Mouse (Mus musculus) layer of hippocampus, postnatal 25 days (tissue): ENCODE measurements around the gene Picalm. TPM values are rescaled to one million over a fixed set of nuclear protein-coding genes. Genes with fewer than 3 reads are reported as not detected.

ENCODE experiments used
- DNase-seq, 2 experiments: peaks; one replicate each; pipeline ENCODE4 v3.0.0; 2022; ENCODE audit warnings: mixed read lengths in 2 of 2, low spot score in 1 of 2; ENCODE audit errors: extremely low spot score in 1 of 2
- total RNA-seq, 2 experiments: library from RNA; stranded (reverse); gene quantifications; 2 replicates each; pipeline ENCODE4 v1.2.3; 2021

Gene Picalm
- total RNA-seq: 100 to 1,000 TPM; 145 to 155 TPM

DNA sequence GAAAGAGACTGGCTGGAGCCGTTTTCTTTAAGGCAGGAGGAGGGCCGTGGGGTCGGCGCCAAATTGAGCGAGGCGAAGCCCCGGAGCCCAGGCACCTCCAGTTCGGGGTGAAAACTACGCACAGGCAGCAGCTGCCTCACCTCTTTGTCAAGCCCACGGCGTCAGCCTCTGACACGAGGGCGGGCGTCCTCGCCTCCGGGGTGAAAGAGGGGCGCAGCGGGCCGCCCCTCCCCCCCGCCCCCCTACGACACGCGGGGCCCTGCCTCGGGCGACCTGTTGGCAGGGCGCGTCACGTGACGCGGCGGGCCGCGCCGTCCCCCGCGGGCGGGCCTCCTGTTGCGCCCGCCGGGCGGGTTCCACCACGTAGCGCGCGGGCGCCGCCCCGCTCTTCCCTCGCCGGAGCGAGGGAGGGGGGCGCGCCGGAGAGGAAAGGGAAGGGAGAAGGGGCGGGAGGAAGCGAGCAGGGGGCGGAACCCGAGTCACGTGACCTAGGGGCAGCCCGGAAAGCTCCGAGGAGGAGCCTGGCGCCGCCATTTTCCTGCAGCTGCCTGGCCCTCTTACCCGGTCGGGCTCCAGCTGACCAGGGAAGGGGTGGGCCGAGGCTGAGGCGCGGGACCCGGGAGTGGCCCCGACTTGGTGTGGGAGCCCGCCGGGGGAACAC lies at the start of gene Picalm:
Gene Picalm (plus strand): TSS at position 482 of the 661 bp plus-strand sequence.
- peak; percentile 90 to 92 for DNase-seq

DNA sequence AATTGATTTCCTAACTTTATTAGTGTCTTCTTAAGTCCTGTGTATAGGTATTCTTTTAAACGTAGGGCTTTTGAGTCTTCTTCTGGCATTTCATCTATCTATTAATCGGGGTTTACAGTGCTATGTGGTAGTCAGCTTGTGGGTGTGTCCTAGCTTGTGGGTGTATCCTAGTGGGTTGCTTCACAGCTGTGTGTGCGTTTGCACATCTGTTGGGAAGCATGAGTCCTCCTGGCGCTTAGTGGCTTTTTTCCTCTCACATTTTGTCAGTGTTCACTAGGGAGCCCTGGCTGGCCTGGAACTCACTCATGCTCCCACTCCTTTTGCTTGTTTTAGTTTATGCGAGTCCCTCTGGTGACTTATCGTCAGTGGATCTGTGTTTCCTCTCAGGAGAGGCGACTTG lies 46.2 kb upstream of the Picalm start:
- no peak for DNase-seq

DNA sequence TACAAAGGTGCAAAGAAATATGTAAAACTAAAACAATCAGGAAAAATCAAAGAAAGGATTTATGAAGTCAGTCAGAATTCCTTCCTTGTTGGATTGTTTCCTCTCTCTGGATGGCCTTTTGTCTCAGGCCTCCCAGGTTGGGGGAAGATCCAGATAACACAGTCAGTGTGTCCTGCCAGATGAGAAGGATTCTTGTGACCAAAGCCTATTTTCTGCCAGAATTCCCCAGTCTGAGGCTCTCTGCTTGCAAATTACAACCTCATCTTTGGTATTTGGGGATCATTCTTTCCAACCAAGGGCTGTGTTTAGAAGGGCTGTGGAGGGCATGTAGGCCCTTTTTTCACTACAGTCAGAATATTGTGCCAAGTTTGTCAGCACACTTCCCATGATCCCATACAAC lies 45.5 kb upstream of the Picalm start:
- DNase-seq: no peak

DNA sequence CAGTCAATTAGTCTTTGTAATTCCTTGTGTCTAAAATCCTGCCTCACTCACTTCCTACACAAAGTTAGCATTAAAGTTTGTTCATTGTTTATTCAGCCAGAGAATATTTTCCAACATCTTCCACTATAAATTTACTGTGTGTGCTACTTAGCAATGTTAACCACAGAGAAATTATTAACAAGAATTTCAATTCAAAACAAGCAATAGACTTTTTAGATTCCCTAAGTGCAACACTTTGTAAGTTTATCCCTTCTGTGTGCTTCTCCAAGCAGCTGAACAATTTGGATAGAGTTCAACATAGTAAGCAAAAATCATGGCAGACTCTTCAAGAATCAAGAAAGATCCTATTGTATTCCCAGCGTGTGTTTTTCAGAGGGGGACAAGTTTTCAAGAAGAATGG lies 44.3 kb upstream of the Picalm start:
- no peak for DNase-seq

DNA sequence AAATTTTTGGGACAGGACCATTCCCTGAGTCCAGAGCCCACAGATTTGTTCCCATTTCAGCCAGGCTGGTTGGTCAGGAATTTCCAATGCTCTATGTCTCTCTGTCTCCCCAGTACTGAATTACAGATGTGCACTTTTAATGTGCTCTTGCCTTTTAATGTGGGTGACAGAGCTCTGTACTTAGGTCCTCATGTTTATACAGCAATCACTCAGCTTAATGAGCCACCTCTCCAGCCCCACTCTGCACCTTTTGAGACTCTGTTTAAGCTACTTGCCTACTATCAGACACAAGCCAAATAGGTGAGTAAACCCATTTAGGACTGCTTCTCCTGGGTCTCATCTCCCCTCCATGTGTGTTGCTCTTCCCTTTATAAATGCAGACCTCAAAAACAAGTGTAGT lies 43.2 kb upstream of the Picalm start:
- DNase-seq: no peak

DNA sequence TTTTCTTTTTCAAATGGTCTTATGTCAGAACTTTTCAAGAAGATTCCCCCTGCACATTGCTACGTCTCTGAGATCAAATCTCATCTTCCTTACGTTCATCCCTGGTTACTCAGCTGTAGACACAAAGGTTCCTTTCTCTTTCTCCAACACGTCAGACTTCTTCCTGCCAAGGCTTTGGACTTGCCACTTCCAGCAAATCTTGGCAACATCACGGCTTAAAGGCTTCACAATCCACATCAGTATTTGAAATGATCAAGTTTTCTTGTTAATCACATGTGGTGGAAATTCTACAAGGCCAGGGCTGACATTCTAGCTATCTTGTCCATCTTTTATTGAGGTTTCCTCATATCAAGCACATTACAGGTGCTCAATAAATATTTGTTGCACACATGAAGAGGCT lies 39.0 kb upstream of the Picalm start:
- DNase-seq: no peak

DNA sequence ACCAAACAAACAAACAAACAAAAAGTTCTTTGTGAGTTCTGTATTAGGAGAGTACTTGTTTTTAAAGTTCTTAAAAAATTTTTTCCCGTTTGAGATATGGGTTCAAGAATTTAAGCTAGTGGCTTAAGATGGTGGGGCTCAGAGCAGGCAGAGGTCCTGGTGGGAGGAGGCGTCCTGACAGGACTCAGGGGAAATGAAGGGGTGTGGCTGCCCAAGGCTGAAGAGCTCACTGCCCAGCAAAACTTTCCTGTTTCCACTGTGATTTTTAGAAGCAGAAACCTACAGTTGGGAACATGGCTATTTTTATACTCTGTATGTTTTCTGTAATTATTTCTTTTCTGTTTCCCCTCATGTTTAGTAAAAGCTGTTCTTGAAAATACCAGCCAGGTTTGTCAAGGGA lies 38.3 kb upstream of the Picalm start:
- no peak for DNase-seq

DNA sequence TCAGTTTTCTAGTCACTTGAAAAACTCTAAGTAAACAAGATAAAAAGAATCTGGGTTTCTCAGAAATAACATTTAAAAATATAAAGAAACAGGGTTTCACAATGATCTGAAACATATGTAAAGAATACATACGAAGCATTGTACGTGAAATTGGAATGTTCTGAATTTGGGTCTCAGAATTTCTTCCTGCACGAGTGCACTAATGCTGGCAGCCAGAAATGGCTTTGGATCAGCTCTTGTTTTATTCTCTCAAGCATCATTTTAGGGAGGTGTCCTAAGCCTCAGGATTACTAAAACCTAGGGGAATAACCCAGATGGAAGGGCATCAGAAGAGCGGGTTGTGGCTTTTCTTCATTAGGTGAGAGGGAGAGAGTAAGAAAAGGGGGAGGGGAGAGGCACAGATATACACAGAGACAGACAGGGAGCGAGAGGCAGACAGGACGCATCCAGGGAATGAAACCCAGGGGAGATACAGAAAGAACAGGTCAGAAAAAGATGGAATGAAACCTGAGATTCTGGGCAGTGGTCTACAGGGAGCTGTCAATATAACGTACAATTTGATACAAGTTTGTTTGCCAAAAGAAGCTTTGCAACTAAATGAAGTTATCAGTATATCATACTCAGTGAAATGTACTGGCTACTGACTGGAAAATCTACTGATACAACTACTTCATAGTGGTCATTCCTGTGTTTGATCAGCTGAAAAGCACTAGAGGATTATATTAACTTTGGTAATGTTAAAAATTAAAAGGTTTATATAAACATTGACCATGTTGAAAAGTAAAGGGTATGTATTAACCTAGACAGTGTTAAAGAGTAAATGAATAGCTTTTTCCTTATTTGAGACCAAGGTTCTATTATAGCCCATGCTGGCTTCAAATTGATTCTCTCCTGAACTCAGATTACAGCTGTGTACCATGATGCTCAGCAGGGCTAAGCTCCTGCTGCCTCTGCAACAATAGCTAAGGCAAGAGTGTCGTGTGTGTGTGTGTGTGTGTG lies 37.3 kb upstream of the Picalm start:
- no peak for DNase-seq

DNA sequence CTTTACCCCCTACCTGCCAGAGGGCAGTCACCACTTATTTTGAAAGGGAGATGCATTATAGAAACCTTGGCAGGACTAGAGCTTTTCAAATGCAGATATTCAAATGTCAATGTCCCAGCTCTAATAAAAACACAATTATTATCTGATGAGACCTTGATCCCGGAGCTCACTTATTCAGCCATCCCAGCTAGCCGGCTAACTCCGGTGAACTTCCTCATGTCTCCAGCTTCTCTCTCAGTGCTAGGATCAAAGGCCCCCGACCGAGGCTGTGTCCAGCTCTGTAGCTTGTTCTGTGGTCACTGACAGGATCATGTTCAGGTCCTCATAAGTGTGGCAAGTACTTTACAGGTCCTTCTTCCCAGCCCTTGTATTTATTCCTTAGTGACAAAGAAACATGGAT lies 34.9 kb upstream of the Picalm start:
- no peak for DNase-seq

DNA sequence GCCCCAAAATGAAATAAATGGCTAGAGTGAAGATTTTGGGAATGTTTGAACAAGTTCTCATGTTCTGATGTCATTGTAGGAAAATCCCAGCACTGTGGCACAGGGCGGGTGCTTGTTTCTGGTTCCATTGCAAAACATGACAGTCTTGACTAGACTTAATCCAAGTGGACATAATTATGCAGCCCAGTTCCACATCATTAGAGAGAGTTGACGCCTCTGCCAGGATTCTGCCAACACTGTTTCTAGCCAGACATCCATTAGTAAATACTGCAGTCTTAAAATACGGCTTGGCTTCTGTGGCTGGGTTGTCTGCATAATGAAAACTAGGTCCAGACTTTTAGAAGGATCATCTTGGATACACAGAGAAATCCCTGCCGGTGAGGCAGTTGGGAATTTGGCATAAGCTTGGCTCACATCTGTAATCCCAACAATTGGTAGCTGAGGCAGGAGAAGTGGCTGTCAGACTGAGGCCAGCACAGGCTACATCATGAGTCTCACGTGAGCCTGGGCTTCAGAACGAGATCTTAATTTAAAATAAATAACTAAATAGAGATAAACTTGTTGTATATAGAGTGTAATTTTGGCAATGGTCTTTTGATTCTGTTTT lies 34.1 kb upstream of the Picalm start:
- DNase-seq: no peak

DNA sequence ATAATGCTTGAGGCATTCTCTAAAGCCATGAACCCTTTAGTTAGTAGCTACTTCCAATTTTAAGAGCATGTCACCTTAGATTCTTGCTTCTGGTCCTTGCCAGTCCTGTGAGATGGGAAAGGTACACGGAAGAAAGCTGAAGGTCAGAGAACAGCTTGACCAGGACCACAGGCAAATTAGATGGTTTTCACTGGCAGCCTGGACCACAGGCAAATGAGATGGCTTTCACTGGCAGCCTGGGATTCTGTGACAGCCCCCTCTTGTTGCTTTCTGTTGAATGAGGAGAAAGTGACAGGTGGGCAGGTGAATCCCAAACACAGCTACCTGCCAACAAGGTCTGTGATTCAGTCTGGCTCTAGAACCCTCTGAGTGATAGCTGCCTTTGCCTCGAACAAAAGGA lies 33.4 kb upstream of the Picalm start:
- no peak for DNase-seq

DNA sequence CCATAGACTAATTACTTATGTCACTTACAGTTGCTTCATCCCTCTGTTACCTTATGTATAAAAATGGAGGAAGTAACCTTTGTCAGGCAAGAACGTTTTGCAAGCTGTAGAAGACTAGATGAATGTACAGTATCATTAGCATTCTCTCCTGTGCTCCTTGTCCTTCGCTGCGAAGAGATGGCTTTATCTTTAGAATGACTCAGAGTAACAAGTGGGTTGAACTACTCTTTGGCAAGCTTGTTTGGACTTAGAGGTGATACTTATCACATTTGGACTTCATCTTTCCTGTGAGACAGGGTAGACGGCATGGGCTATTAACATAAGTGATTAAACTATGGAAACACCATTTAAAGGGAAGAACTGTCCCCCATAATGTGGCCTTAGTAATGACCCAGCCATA lies 31.8 kb upstream of the Picalm start:
- DNase-seq: no peak

DNA sequence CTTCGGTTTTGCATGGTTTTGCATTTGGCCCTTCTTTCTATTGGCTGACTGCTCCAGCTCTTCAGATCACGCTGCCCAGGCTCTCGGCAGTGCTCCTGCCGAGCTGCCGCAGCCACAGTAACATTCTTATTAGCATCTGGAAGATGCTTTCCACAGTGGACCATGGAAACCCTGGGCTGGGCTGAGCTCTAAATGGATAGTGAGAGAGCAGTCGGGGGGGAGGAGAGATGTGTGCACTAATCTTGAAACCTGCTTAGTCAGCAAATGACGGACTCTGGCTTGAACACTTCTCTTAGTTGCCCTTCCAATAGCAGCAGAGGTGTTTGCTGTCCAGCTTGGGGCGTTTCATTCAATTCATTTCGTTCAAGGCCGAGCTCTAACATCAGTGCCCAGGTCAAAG lies 30.8 kb upstream of the Picalm start:
- DNase-seq: no peak

DNA sequence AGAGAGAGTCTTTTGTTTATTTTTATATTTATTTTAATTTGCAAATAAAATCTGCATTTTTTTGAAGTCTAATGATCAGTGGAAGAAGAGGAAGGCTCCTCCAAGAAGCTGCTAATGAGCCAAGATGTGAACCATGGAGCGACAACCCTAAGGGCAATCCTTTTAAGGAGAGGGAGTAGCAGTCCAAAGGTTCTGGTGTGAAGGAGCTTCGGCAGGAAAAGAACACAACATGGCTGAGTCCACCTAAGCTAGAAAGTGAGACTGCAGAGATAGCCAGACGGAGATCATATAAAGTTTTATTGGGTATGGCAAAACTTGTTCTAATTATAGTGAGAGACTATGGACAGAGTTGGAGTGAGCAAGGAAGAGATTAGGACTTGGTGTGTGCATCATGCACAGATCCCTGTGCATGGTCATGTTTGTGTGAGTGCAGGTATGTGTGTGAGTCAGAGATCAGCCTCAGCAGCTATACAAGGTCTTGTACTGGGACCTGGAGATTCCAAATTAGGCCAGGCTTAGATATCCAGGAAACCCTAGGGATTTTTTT lies 29.3 kb upstream of the Picalm start:
- no peak for DNase-seq

DNA sequence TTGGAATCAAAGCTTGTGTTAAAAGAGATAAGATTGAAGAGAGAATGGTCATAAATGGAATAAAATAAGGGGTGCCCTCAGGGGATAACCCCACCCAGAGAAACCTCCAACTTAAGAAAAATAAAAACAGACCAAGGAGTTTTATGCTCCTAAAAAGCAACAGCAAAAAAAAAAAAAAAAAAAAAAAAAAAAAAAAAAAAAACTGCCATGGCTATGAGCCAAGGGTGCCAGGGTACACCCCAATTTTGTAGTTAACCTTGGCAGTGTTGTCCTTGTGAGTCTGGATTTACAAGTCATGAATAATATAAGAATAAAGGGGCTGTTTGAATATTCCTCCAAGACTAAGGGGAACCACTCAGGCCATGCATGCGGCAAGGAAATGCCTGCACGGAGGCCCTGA lies 13.9 kb upstream of the Picalm start:
- DNase-seq: no peak

DNA sequence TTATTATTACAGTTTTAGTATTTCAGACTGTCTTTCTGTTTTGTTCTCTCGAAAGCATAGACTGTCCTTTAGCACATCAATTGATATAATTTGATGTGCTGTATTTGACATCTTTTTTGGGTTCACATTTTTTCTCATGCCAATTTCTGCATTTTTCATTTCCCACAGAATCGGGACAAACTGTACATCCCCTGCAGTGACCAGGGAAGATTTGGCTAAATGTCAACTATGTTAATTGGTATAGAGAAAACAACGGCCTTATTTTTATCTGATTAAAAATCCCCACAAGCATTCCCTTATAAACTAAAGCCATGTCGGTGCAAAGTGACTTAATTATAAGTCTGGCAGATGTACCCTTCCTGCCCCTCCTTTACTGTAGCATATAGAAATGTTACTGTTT lies 9.9 kb upstream of the Picalm start:
- DNase-seq: no peak

DNA sequence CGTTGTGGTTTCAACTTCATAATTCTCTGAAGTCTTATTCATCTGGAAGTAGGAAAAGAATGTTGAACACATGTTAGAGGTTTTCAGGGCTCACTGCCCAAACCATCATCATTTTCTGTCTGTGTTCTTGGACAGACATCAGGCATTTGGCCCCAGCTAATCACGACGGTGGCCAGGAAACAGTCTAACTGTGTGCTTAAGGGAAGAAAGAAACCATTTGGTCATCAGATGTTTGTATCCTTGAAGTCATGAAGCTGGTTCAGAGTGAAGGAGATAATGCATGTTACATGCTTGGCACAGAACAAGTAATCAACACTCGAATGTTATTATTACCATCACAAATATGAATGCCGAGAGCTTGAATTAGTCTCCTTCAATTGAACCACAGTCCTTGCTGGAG lies 5.0 kb upstream of the Picalm start:
- no peak for DNase-seq

DNA sequence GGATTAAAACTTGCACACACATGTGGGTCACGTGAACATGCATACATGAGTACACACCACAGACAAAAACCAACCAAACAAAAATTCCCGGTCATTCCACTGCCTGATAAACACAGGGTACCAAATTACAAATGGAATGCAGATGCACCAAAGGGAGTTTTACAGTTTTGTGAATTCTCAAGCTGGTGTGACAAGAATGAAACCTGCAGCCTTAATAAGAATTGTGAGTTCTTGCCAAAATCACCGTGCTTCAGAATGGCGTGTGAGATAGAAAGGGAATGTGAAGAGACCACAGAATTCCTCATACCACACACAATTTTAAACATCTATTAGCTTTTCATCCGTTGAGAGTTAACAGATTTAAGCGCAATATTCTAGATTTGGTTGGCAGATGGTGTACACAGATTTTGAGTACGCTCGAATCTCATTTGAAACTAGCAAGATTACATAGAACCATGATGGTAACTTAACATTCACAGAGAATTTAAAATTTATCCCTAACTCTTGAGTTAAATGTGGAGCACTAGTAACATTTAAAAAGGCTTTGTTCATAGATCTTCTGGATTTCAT lies 1.3 kb upstream of the Picalm start:
- no peak for DNase-seq

DNA sequence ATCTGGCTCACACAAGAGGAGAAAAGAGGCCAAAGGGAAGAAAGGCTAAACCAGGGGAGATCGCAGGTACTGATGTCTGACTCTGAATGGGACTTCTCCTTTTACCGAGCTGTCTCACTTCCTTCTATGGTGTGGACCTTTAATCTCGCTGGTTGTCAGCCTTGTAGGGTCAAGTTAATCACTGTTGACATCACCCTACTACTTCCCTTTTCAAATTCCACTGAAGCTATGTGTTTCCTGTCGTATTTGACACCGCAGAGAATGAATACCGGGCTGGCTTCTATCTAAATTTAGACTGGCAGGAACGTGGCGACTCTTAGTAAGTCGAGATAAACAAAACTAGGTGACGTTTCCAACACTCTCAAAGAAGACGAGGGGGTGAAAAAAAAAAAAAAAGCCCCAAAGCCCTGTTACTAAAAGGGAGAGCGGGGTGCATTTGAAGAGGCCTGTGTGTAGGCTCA lies 712 bp upstream of the Picalm start:
- DNase-seq: peak in 1 of 2 experiments; percentile 18

DNA sequence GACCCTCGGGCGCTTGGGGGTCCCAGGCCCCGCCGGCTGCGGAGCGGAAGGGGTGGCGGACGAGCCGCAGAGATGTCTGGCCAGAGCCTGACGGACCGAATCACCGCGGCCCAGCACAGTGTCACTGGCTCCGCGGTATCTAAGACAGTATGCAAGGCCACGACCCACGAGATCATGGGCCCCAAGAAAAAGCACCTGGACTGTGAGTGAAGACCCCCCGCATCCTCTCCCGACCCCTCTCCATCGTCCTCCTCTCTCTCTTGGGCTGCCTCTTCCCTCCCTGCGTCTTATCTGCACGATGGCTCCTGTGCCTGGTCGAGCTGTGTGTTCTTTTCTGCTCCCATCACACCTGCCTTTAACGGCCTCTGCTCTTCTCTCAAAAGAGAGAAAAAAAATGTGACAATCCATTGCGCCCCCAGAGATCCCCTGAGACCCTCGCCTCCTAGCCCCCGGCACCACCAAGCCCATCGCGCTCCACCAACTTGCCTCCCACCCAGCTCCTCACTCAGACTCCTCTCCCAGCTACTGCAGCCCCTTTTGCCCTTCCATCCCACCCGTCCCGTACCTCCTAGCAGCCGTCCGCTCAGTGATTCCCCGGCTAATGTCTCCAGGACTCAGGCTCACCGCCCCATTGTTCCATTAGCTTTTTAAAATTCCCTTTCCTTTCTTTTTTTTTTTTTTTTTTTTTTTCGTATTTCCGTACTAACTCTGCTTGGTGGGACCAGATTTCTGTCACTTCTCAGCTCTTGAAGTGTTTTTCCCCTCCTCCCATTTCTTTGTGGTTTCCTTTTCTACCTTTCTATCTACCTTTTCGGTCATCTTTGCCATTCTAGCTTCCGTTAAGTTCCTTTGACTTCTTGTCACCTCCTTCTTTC lies 725 bp downstream of the Picalm start:
- peak in 1 of 2 experiments; percentile 14 for DNase-seq
